Mouse (Mus musculus): Measurements from ENCODE around the gene Golph3.

Golph3 gene

DNA sequence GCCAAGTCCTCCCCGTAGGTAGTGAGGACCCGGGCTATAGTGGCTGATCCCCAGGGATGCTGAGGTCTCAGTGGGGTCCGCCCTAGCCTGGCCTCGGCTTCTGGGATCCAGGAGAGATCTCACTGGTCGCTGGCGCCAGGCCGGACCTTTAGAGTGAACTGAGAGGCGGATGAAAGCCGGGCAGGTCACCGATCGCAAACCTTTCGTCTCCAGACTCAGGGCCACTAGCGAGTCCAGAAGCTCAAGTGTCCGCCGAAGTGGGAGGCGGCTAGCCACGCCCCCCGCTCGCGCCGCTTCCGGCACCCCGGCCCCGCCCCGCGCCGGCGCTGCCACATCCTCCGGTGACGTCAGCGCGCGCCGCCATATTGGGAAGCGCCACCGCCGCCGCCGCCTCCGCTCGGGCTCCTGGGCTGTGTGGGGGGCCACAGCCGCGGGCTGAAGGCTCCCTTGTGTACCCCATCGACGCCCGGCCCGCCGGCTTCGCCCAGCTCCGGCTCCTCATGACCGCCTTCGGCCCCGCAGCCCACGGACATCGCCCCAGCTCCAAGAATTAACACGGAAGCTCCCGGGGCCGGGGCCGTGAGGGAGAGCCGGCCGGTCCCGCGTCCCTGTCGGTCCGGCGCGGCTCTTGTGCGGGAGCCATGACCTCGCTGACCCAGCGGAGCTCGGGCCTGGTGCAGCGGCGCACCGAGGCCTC, at the start of gene Golph3:
Golph3 (plus strand) TSS at position 360 of the 697 bp plus-strand sequence.
- peak; percentile 89 to 90 for DNase-seq (ENCODE audit: low spot score in 2 of 2)

DNA sequence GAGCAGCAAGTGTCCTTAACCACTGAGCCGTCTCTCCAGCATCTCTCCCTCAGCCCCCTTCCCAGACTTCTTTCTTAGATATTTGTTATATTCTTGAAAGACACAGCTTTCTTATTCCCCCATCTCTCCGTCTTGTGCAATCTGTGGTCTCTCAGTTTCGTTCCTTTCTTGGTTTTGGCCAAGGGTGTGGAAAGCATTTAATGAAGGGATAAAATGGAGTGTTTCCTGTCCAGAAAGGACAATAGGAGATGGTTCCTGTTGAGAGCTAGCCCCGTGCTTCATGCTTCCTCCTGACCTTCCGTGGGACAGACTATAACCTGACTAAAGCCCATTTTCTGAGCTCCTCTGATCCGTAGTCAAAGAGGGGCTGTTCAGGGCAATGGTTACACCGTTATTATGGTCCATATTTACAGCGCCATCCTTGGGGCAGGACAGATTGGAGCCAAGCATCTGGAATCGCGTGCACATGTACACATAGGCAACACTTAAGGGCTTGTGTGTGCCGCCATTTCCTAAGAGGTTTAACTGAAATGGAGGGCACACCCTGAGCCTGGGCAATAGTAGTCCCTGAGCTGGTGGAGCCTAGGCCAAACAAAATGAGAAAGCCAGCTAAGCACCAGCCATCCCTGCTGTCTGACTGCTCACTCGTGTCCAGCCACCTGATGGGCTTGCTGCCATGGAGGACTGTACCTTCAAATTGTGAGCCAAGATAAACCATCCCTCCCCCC, 47.8 kb upstream of the Golph3 start:
- DNase-seq (ENCODE audit: low spot score in 2 of 2): no peak

DNA sequence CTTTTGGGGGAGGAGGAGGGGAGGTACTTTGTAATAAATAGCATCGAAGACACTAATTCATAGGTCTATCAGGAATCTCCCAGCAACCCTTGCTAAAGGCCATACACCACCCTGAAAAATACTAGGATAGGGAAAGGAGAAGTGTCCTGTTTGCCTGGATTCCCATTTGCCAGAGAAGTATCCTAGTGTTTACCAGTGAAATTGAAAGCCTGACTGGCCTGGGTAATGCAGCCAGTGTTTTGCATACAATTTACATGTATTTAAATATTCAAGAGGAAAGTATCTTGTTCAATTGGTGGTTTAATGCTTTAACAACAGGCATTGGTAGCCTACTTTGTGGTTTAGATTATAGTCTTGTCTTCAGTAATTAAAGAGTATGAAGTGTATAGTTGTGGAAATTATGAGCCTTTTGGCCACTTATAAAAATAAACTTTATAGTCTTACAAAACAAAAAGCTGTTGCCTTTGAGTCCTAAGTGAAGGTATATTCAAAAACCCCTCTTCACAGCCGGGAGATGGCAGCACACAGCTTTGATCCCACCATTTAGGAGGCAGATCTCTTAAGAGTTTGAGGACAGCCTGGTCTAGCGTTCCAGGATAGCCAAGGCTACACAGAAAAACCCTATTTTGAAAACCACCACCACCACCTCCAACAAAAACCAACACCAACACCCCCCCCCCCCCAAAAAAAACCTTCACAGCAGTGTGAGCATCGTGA, 47.0 kb upstream of the Golph3 start:
- no peak for DNase-seq (ENCODE audit: low spot score in 2 of 2)

DNA sequence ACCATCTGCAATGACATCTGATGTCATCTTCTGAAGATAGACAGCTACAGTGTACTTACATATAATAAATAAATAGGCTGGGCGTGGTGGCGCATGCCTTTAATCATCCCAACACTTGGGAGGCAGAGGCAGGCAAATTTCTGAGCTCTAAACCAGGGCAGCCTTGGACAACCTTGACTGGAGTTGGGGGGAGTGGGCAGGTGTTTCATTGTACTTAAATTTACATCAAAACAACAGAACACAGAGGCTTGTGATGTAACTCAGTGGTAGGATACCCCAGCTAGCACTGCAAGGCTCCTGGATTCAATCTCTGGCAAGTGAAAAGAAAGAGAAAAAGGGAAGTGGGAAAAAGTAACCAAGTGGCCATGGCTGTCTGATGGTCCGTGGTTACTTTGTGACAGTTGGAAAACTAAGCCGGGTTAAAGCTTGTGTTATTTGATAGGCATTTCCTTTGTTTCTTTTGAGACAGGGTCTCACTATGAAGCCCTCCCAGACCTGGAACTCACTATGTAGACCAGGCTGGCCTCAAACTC, 46.1 kb upstream of the Golph3 start:
- DNase-seq (ENCODE audit: low spot score in 2 of 2): no peak

DNA sequence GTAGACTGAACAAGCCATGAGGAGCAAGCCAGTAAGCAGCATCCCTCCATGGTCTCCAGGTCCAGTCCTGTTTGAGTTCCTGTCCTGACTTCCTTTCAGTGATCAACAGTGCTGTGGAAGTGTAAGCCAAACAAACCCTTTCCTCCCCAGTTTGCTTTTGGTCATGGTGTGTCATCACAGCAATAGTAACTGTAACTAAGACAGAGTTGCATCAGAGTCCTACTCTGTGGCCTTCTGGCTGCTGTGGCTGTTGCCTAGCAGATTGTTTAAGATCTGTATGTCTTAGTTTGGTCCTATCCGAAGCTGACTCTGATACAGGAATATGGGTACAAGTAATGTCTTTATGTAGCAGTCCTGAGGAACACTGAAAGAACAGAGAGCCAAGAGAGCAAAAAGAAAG, 41.4 kb upstream of the Golph3 start:
- DNase-seq (ENCODE audit: low spot score in 2 of 2): no peak

DNA sequence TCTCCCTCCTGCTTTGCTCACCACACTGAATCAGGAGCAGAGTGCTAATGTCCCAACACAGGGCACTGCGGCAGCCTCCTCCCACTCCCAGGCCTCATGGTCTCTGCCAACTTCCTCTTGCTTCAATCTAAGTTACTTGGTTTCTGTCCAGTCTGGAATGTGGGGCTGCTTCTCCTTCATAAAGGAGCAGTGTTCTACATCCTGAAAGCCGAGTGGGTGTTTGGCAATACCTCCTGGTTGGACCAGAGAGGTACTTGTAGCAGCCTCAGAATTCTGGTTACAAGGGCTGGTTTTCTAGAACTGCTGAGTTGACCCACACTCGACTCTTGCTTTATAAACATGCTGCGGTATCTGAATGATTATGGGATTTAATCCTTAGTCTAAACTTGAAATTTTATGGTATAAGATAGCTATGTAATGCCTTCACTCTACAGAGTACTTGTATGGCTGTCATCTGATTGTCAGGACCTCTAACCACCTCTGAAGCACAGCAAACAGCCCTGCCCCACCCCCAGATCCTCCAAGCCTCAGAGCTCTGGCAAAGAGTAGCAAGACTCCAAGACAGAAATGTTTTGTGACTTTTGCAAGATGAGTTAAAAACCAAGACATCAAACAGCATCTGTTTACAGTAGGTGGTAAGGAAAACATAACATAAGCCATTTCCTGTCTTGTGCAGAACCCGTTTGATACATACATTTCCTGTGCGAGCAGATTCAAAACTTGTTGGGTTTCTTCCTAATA, 36.3 kb upstream of the Golph3 start:
- DNase-seq (ENCODE audit: low spot score in 2 of 2): no peak

DNA sequence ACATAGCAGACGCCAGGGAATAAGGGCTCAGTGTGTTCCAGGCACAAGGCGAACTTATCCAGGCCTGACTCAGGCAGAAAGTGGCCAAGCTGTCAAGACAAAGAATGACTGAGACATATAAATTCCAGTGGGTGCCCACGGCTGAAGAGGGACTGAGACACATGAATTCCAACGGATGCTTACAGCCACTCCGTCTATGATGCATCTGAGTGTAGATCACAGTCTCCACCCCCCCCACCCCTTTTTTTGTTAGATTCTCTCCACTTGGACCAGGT, 35.8 kb upstream of the Golph3 start:
- no peak for DNase-seq (ENCODE audit: low spot score in 2 of 2)

DNA sequence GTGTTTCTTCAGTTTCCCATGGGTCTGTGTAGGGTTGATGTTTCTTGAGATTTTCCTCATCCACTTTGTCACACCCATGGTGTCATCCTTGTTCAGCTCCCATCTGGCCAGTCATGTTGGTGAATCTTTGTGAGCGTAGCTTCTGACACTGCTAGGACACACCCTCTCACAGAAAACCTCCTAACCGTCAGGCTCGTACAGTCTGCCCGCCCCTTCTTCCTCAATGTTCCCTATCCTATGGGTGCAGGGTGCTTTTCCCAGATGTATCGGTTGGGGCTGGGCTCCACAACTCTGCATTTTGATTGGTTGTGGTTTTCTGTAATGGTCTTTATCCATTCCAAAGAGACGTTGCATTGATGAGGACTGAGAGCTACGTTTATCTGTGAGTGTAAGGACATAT, 30.9 kb upstream of the Golph3 start:
- DNase-seq (ENCODE audit: low spot score in 2 of 2): no peak

DNA sequence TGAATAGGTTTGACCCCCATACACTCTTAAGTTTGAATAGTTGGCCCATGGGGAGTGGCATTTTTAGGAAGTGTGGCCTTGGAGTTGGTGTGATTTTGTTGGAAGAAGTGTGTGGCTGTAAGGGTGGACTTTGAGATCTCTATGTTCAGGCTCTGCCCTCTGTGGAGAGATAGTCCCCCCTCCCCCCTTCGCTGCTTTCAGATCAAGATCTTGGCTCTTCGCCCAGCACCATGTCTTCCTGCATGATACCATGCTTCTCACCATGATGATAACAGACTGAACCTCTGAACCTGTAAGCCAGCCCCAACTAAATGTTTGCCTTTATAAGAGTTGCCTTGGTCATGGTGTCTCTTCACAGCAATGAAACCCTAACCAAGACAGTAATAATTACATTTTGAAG, 29.5 kb upstream of the Golph3 start:
- DNase-seq (ENCODE audit: low spot score in 2 of 2): no peak

DNA sequence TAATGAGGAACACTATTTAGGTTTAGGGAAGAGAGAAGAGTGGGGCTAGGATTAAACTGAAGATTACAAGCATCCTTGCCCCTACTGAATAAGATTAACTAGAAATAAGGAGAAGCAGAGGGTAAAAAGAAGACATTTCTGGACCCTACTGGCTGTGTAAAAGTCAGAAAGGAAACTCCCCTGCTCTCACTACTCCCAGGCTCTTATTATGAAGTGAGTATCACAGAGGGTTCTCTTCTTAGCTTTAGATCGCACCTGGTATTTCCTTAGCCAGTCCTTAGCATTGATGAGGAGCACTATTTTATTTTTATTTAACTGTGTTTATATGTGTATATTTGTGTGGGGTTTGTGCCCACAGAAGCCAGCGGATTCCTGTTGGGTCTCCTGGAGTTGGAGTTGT, 25.0 kb upstream of the Golph3 start:
- no peak for DNase-seq (ENCODE audit: low spot score in 2 of 2)

DNA sequence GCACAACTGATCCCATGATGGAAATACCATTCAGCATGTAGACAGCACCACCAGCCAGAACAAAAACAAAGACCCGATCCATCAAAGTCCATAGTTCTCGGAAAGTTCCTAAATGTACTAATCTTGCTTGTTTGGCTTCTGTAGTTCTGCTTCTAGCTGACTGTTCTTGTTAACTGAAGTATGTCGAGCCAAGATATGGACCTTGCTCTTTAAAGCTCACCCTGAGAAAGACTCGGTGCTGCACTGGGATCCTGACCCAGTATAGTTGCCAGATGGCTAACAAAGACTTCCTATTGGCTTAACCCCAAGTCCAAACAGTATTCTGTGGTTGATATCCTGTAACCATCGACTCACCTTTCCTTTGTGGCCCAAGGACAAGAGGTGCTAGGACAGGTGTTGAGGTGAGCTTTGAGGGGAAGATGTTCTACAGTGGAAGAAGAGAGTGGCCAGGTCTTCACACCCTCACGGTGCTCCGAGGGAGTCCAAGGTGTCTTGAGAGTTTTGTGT, 23.0 kb upstream of the Golph3 start:
- DNase-seq (ENCODE audit: low spot score in 2 of 2): no peak

DNA sequence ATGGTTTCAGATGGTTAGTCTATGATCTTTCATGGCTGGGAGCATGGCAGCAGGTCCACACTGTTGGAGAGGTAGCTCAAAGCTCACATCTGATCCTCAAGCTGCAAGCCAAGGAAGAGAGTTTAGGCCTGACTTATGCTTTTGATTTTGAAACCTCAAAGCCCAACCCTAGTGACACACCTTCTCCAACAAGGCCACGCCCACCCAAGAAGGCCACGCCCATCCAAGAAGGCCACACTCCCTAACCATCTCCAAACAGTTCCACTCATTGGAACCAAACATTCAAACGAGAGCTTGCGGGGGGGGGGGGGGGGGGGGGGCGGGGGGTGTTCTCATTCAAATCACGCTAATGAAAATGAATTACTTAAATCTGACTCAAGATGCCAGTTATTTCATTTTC, 19.5 kb upstream of the Golph3 start:
- DNase-seq (ENCODE audit: low spot score in 2 of 2): no peak

DNA sequence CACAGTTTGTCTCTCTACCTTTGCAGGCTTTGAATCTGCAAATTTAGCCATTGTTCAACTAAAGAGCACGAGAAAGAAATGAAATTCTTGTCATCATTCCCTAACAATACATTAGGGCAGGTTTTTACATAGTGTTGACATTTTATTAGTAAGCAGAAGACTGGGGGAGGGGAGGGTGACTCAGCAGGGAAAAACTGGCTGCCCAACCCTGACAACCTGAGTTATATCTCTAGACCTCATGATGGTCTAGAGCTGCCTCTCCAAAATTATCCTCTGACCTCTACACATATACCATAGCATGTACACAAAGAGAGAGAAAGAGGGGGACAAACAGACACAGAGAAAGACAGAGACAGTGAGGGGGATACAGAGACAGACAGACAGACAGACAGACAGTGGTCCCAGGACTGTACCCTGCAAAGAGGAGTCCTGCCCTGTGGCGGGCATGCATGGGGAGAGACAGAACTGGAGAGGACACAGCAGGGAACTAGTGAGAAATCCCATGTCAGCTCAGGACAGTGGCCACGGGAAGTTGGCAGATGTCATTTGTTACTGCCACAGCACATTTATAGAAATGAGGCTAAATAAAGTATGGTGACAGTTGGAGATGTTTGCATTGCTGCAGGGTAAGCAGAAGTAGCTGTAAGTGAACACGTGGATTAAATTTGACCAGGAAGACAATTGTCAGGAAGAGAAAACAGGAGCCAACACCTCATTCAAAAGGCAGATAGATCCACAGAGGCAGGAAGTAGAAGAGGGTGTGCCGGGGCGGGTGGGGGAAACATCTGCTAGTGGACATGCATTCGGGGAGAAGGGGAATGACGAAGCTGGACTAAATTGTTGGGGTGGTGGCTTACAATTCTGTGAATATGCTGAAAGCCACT, 14.8 kb upstream of the Golph3 start:
- DNase-seq (ENCODE audit: low spot score in 2 of 2): peak in 1 of 2 experiments; percentile 51

DNA sequence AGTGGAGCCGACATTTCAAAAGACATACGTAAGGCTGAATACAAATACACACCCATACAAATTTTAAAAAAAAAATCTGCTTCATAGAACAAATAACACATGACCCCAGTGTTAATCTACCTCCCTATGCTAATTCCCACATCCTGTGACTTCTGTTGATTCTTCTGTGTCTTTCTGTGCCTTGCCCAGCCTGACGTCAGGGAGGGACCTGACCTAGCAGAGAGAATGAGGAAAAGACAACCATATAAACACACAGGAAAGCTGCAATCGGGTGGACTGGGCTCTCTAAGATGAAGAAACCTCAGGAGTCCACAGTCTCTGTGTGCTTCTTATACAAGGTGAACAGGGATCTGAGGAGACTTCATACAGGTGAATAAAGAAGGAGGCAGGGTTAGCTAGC, 14.1 kb upstream of the Golph3 start:
- DNase-seq (ENCODE audit: low spot score in 2 of 2): peak in 1 of 2 experiments; percentile 30

DNA sequence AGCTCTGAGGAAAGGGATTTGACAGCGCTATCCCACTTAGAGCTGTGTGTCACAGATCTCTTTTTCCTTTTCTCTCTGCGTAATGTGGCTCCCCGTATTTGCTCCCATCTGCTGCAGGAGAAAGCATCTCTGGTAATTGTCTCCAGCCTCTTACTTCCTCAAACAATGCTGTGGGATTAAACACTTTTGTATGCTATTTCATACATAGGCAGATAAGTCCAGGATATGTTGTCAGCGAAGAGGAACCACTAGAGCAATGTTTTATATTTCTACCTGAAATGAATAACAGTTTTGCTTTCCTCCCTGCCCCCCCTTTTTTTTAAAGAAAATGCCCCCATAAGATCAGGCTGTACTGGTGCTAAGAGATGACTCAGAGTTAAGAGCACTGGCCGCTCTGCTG, 12.7 kb upstream of the Golph3 start:
- no peak for DNase-seq (ENCODE audit: low spot score in 2 of 2)

DNA sequence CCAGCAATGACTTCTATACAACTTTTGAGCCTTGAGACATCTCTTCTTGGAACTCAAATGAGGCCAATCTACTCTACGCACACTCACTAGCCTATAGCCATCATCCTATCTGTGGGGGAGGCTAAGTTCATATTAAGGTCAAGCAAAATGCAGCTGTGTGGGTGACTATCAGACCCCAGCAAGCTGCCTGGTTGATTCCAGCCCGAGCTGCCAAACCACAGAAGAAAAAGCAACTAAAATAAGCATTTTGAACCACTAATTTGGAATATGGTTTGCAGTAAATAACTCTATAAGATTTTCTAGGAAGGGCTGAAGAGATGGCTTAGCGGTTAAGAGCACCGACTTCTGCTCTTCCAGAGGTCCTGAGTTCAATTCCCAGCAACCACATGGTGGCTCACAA, 10.6 kb upstream of the Golph3 start:
- no peak for DNase-seq (ENCODE audit: low spot score in 2 of 2)

DNA sequence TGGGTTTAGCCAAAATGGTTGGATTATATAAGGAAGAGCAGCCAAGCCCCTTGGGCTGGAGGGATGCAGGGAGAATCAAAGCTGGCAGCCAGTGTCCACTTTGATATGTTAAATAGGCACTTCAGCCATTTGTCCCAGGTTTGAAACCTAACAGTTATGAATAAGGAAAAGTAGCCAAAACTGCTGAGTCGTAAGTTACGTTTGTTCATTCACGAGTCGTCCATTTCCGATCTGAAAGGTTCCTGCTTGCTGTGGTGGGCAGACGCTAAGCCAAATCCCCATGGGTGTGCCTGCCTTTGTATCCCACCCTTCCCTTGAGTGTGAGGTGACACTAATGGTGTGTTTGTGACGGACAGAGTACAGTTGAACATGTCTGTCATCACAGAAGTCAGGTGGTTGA, 9.8 kb upstream of the Golph3 start:
- DNase-seq (ENCODE audit: low spot score in 2 of 2): no peak

DNA sequence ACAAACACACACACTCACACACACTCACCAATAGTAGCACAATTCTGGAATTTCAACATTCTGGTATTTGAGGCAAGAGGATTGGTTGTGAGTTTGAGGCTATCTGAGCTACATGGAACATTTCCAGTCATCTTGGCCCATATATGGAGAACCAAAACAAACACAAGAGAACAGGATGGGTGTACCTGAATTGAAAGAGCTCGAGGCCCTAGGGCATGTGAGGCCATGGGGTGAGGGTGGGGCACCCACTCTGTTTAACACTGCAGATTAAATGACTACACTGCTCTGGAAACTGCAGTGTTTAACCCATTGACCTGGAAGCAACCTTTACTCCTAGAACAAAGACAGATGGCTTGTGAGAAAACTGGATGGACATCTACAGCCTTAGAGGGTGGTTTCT, 8.0 kb upstream of the Golph3 start:
- DNase-seq (ENCODE audit: low spot score in 2 of 2): no peak

DNA sequence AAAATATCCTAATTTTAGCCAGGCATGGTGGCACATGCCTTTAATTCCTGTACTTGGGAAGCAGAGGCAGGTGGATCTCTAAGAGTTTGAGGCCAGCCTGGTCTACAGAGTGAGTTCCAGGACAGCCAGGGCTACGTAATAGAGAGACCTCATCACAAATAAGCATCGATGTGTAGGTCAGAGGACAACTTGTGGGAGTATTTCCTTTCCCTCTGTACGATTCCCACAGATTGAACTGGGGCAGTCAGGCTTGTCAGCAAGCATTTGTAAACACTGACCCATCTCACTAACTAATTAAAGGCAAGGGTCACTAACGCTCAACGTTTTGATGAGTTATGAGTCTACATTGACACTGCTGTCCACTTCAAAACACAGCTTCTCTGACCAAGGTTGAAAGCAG, 6.7 kb upstream of the Golph3 start:
- DNase-seq (ENCODE audit: low spot score in 2 of 2): no peak

DNA sequence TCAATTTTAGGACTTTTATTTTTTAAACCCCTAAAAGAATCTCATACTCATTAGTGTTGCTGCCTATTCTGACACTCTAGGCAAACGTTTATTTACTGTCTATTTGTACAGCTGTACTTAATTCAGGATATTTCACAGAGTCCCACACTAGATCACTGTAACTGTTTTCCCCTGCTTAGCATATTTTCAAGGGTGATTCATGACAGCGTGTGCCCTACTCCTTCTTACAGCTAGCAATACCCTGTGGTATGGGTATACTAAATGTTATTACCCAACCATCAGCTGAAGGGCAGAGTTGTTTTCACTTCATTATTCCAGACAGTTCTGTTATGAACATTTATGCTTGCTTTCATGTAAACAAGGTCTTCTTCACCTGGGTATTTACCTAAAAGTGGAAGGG, 5.3 kb upstream of the Golph3 start:
- DNase-seq (ENCODE audit: low spot score in 2 of 2): no peak

DNA sequence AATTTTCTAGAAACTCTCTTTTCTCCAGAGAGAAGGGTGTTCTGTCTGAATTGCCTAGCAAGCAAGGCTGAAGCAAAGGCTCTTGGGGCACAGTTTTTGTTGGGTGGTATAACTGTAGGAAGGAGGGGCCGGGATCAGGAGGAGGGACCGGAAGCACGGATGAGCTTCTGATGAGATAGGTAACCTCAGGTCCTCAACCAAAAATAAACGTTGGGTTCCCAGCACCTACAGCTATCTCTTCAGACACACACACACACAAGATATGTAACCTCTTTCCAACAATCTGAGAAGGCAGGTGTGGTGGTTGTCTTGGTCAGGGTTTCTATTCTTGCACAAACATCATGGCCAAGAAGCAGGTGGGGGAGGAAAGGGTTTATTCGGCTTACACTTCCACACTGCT, 4.0 kb upstream of the Golph3 start:
- DNase-seq (ENCODE audit: low spot score in 2 of 2): no peak

All from urinary bladder, adult 18-20 months (tissue).